Mouse (Mus musculus) embryonic fibroblast, embryonic 13.5 days (primary cell): ENCODE data around the gene Tstd3.

Source experiments
- CTCF ChIP-seq: IDR thresholded peaks from 2 replicates; pipeline ENCODE4 v1.5.1; 2011; ENCODE audit warnings: mild to moderate bottlenecking, control low read depth, low read length, moderate library complexity, borderline replicate concordance; ENCODE audit not compliant: insufficient read depth
- POLR2A ChIP-seq: IDR thresholded peaks from 2 replicates; pipeline ENCODE4 v1.6.1; 2011; ENCODE audit warnings: low read depth, mild to moderate bottlenecking, control low read depth, low read length, moderate library complexity

GRCm38 (mm10) chr4:21801620-21802019 lies 34.6 kb upstream of the Tstd3 start:
- TF ChIP-seq CTCF: no peak
- TF ChIP-seq POLR2A: no peak
